In genomic region chr5:66521250-66521649, GRCm38 (mm10) we compare ENCODE assay signal across 26 mouse cellular contexts.
"Had no signal": no experiment of that assay in that cellular context is flagged by ENCODE, and none has a peak within 500 bp of the region (broad histone marks: within the 10 kb centered on the region; RNA-seq: fewer than 3 reads in every experiment).

No protein-coding gene starts in this region.

- H3K4me2 ChIP-seq: heart, embryonic 12.5 days; hindbrain, embryonic 12.5 days; hindbrain, embryonic 14.5 days; intestine, embryonic 15.5 days; limb, embryonic 12.5 days; liver, embryonic 11.5 days; liver, embryonic 13.5 days had no signal

- H3K27me3 ChIP-seq: heart, embryonic 12.5 days; hindbrain, embryonic 12.5 days; intestine, embryonic 15.5 days; limb, embryonic 12.5 days had no signal

- H3K9me3 ChIP-seq: heart, embryonic 10.5 days; heart, embryonic 12.5 days; hindbrain, embryonic 10.5 days; hindbrain, embryonic 12.5 days; intestine, embryonic 15.5 days; limb, embryonic 10.5 days; limb, embryonic 12.5 days; liver, embryonic 13.5 days had no signal

- H3K4me1 ChIP-seq: liver, embryonic 13.5 days had no signal

- H3K36me3 ChIP-seq: heart, embryonic 10.5 days; heart, embryonic 12.5 days; hindbrain, embryonic 10.5 days; hindbrain, embryonic 12.5 days; intestine, embryonic 15.5 days; limb, embryonic 10.5 days; limb, embryonic 12.5 days; liver, embryonic 13.5 days had no signal

- ATAC-seq: inflammation-experienced regulatory T-cells, adult 6 months; intestine, embryonic 15.5 days; intestine, postnatal 0 days had no signal

- DNase-seq: gastrocnemius, adult 2 months; gastrocnemius, postnatal 10 days; gastrocnemius, postnatal 25 days; heart, adult 18-20 months; heart, postnatal 10 days; heart, postnatal 4 days; kidney, adult 18-20 months; kidney, adult 8-10 months; kidney, postnatal 10 days; kidney, postnatal 25 days; kidney, postnatal 4 days; liver; liver, embryonic 13.5 days had no signal

- H3K4me3 ChIP-seq: gastrocnemius, adult 2 months; heart, embryonic 10.5 days; heart, embryonic 12.5 days; hindbrain, embryonic 10.5 days; hindbrain, embryonic 12.5 days; intestine, embryonic 15.5 days; layer of hippocampus, adult 2 months; left cerebral cortex, adult 2 months; limb, embryonic 10.5 days; limb, embryonic 12.5 days; liver, embryonic 13.5 days had no signal

- H3K9ac ChIP-seq: heart, embryonic 12.5 days; hindbrain, embryonic 12.5 days; hindbrain, embryonic 14.5 days; intestine, embryonic 15.5 days; limb, embryonic 12.5 days; liver, embryonic 13.5 days had no signal

- H3K27ac ChIP-seq: gastrocnemius, adult 2 months; heart, embryonic 10.5 days; hindbrain, embryonic 10.5 days; hindbrain, embryonic 12.5 days; hindbrain, embryonic 14.5 days; intestine, embryonic 15.5 days; layer of hippocampus, adult 2 months; left cerebral cortex, adult 2 months; limb, embryonic 10.5 days; limb, embryonic 12.5 days; liver, embryonic 13.5 days had no signal
